Mouse (Mus musculus) spleen, adult 2 months (tissue): ENCODE measurements around the gene Gm11214. TPM values are rescaled to one million over a fixed set of nuclear protein-coding genes. Genes with fewer than 3 reads are reported as not detected.

Source experiments
- DNase-seq, 2 experiments: peaks; one replicate each; pipeline versions ENCODE4 v3.0.0 to v3.0.0-alpha.2; 2012 to 2021; ENCODE audit warnings: low spot score in 2 of 2, low read depth in 1 of 2
- H3K27ac ChIP-seq: fragments of 200-500 bp; 2 replicates; pipeline ENCODE4 v1.5.1; 2012; ENCODE audit warnings: low read length, inconsistent platforms; ENCODE audit not compliant: insufficient read depth
- H3K27me3 ChIP-seq: fragments of 200-500 bp; 2 replicates; pipeline ENCODE4 v1.6.1; 2012; ENCODE audit warnings: mild to moderate bottlenecking, moderate library complexity, low read length, inconsistent platforms; ENCODE audit not compliant: control insufficient read depth, insufficient read depth
- H3K36me3 ChIP-seq: fragments of 200-500 bp; 2 replicates; pipeline ENCODE4 v1.6.1; 2012; ENCODE audit warnings: mild to moderate bottlenecking, low read length, inconsistent platforms; ENCODE audit not compliant: control insufficient read depth, insufficient read depth
- H3K4me1 ChIP-seq: fragments of 200-500 bp; 2 replicates; pipeline ENCODE4 v1.6.1; 2011; ENCODE audit warnings: inconsistent platforms; ENCODE audit not compliant: control insufficient read depth, insufficient read depth, insufficient read length
- H3K4me3 ChIP-seq: fragments of 200-500 bp; 2 replicates; pipeline ENCODE4 v1.5.1; 2011; ENCODE audit warnings: mild to moderate bottlenecking, inconsistent platforms; ENCODE audit not compliant: insufficient read depth, insufficient read length; ENCODE audit errors: extremely low read depth
- CTCF ChIP-seq: fragments of 200-500 bp; IDR thresholded peaks from 2 replicates; pipeline ENCODE4 v1.5.1; 2011; ENCODE audit warnings: mild to moderate bottlenecking, inconsistent platforms; ENCODE audit not compliant: insufficient read depth, insufficient read length, insufficient replicate concordance; ENCODE audit errors: extremely low read depth
- POLR2A ChIP-seq: fragments of 200-500 bp; IDR thresholded peaks from 2 replicates; pipeline ENCODE4 v1.6.1; 2011; ENCODE audit warnings: low read depth, low read length, inconsistent platforms
- WGBS: fragments of 180-500 bp; shearing (Covaris S2); methylation state at CpG from one replicate; pipeline ENCODE4 v1.1.7; 2018; 5-methylcytosine and 5-hydroxymethylcytosine counted together
- polyA plus RNA-seq: library from polyadenylated mRNA; depleted of rRNA; stranded (reverse); fragments of >200 nt; gene quantifications from 2 replicates; pipeline ENCODE4 v1.2.3, GENCODE M21; 2012

Gm11214 gene
- polyA plus RNA-seq, 1 experiment: not detected

GRCm38 (mm10) chr4:63661857-63662256 lies 1.3 kb downstream of the Gm11214 start:
- WGBS: 92% methylated on average over 1 of the region's 1 CpGs
- no peak for DNase-seq
- Histone ChIP-seq H3K27ac (no peak overlapping the region), H3K4me3 (no peak overlapping the region), H3K4me1 (no peaks in the 10 kb centered on the region), H3K27me3 (no peaks in the 10 kb centered on the region), H3K36me3 (no peaks in the 10 kb centered on the region)
- TF ChIP-seq POLR2A: no peak
- TF ChIP-seq CTCF: no peak

GRCm38 (mm10) chr4:63661426-63661825 lies 1.8 kb downstream of the Gm11214 start:
- H3K27ac ChIP-seq: no peak overlapping the region
- H3K4me3 ChIP-seq: no peak overlapping the region
- 61% methylated on average over 1 of the region's 1 CpGs for WGBS
- no peak for TF ChIP-seq CTCF
- no peak for TF ChIP-seq POLR2A
- H3K36me3 ChIP-seq: no peaks in the 10 kb centered on the region
- H3K4me1 ChIP-seq: no peaks in the 10 kb centered on the region
- no peak for DNase-seq
- no peaks in the 10 kb centered on the region for H3K27me3 ChIP-seq

- Histone ChIP-seq H3K27me3 (no peaks in the 10 kb centered on the region), H3K36me3 (no peaks in the 10 kb centered on the region), H3K4me1 (no peaks in the 10 kb centered on the region), H3K4me3 (no peak overlapping the region), H3K27ac (no peak overlapping the region)
- 82% methylated on average over 1 of the region's 1 CpGs for WGBS
- DNase-seq: no peak
- TF ChIP-seq POLR2A: no peak
- no peak for TF ChIP-seq CTCF
These were observed 3.4 kb downstream of the Gm11214 start for GRCm38 (mm10) chr4:63659775-63660174.

- WGBS: 61% methylated on average over 4 of the region's 4 CpGs
- Histone ChIP-seq H3K27me3 (no peaks in the 10 kb centered on the region), H3K4me1 (no peaks in the 10 kb centered on the region), H3K27ac (no peak overlapping the region), H3K36me3 (no peaks in the 10 kb centered on the region), H3K4me3 (no peak overlapping the region)
- DNase-seq: no peak
- TF ChIP-seq POLR2A (no peak), CTCF (no peak)
These were observed 4.1 kb downstream of the Gm11214 start for GRCm38 (mm10) chr4:63659086-63659485.

- H3K4me1 ChIP-seq: no peaks in the 10 kb centered on the region
- DNase-seq: no peak
- H3K27me3 ChIP-seq: no peaks in the 10 kb centered on the region
- H3K27ac ChIP-seq: no peak overlapping the region
- TF ChIP-seq POLR2A (no peak), CTCF (no peak)
- H3K4me3 ChIP-seq: no peak overlapping the region
- no peaks in the 10 kb centered on the region for H3K36me3 ChIP-seq
- WGBS: 19% methylated on average over 1 of the region's 1 CpGs
These were observed 8.8 kb downstream of the Gm11214 start for GRCm38 (mm10) chr4:63654381-63654780.

- Histone ChIP-seq H3K27me3 (no peaks in the 10 kb centered on the region), H3K36me3 (no peaks in the 10 kb centered on the region), H3K4me3 (no peak overlapping the region), H3K4me1 (no peaks in the 10 kb centered on the region), H3K27ac (no peak overlapping the region)
- no peak for DNase-seq
- TF ChIP-seq POLR2A (no peak), CTCF (no peak)
These were observed 19.0 kb downstream of the Gm11214 start for GRCm38 (mm10) chr4:63643956-63644726.

- Histone ChIP-seq H3K27me3 (no peaks in the 10 kb centered on the region), H3K4me3 (no peak overlapping the region), H3K36me3 (no peaks in the 10 kb centered on the region), H3K4me1 (no peaks in the 10 kb centered on the region), H3K27ac (no peak overlapping the region)
- 61% methylated on average over 2 of the region's 2 CpGs for WGBS
- TF ChIP-seq CTCF (no peak), POLR2A (no peak)
- DNase-seq: no peak
These were observed 23.3 kb downstream of the Gm11214 start for GRCm38 (mm10) chr4:63639842-63640241.
